Mouse (Mus musculus) cerebellum, adult (tissue): ENCODE data around the gene Slit3.

Experiments used
- ATAC-seq: cut with Nextera tagmentation; 2 replicates; pipeline ENCODE4 v1.9.2; 2017; ENCODE audit warnings: mild to moderate bottlenecking, moderate library complexity, mixed read lengths; ENCODE audit not compliant: insufficient number of reproducible peaks, low FRiP score, low TSS enrichment

Slit3 gene

GRCm38 (mm10) chr11:35655836-35656235 is 534.8 kb downstream of the Slit3 start:
- ATAC-seq: no peak

- ATAC-seq: no peak
Observed at GRCm38 (mm10) chr11:35657582-35657981, 536.6 kb downstream of the Slit3 start.

- no peak for ATAC-seq
Observed at GRCm38 (mm10) chr11:35660967-35661366, 539.9 kb downstream of the Slit3 start.

- no peak for ATAC-seq
Observed at GRCm38 (mm10) chr11:35662945-35663344, 541.9 kb downstream of the Slit3 start.

DNA sequence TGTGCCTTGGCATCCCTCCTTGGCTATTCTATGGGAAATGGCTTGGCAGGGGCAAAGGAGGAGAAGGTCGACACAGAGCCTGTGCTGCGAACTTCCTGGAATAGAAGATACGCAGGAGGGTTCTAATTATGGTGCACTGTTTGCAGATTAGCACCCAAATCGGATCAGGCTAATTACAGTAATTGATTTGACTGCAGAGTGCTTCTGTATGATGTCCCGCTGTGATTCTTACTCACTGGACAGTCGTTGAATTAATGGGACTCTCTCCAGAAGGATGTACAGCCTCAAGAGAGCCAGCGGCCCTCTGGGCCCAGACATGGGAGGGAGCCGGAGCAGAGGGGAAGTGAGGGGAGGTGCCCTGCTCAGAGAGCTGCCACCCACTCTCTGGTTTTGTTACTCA is 542.6 kb downstream of the Slit3 start:
- ATAC-seq: no peak

DNA sequence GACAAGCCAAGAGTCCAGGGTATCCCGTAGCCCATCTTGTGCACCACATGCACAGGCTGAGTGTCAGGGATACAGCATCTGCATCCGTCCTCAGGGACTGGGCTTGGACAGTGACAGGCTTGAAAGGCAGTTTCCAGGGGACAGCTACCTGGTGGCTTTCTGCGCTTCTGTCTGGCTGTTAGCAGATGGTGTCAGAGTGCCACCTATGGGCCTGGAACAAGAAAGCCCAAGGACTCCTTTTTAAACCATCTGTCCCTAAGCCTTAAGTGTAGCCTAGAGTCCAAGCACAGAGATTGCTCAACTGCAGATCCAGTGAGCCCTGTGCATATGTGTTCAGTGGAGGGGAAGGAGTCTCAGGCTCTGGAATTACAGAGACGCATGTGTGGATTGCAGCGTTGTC is 544.0 kb downstream of the Slit3 start:
- peak; percentile 60 for ATAC-seq

GRCm38 (mm10) chr11:35667428-35667827 is 546.4 kb downstream of the Slit3 start:
- ATAC-seq: no peak

- ATAC-seq: 0 out of 2 replicates have a peak, but pooled peaks have one; percentile 43
Observed at GRCm38 (mm10) chr11:35668138-35668537, 547.1 kb downstream of the Slit3 start.

- ATAC-seq: peak; percentile 75
Observed at GRCm38 (mm10) chr11:35668750-35669149, 547.7 kb downstream of the Slit3 start.

DNA sequence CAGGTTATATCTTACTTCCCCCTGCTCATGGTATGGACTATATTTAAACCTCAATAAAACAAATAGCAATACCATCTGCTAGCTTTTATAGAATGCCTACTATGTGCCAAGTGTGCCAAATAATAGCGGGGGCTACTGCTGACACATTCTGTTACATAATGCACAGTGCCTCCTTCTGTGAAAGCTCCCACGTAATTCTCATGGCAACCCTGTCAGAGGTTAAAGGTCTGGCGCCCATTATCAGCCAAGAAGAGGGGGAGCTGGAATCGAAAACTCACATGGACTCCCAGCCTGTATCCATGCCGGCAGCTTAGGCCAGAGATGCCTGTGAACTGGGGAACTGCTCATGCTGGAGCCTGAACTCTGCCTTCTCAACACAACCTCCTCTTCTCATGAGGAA is 548.5 kb downstream of the Slit3 start:
- no peak for ATAC-seq

- ATAC-seq: no peak
Observed at GRCm38 (mm10) chr11:35670181-35670580, 549.2 kb downstream of the Slit3 start.

DNA sequence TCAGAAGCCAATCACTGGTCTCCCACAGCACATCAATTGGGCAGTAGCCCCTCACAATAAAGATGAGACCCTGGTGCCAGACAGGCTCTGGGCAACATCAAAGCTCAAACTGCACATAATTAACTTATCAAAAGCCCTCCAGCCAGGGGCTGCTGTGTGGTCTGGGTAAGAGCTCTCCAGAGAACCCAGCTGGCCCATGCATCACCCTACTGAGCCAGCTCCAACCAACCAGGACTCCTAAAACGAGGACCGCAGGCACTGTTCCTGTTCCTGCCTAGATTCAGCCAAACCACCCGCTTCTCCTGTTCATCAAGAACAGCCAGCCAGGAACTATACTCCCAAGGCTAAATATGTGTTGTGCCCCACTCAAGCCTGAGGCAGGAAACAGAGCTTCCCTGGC is 549.7 kb downstream of the Slit3 start:
- no peak for ATAC-seq

GRCm38 (mm10) chr11:35673050-35673449 is 552.0 kb downstream of the Slit3 start:
- ATAC-seq: no peak

DNA sequence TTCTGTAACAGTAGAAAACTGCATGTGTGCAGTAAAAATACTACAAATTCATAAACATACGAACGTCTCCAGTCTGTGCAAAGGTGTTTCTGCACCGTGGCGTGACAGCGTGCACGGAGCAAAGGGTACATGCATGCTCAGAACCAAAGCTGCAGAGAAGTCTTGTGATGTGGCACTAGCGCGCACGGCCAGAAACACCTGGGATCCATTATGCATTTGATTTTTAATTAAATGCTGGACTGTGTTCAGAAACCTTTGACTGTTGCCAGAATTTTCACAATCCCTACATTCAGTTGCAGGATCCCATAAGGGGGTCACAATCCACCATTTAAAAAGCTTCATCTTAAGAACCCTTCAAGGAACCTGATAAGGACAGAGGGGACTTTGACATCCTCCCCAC is 553.2 kb downstream of the Slit3 start:
- no peak for ATAC-seq

- ATAC-seq: no peak
Observed at GRCm38 (mm10) chr11:35676744-35677143, 555.7 kb downstream of the Slit3 start.

DNA sequence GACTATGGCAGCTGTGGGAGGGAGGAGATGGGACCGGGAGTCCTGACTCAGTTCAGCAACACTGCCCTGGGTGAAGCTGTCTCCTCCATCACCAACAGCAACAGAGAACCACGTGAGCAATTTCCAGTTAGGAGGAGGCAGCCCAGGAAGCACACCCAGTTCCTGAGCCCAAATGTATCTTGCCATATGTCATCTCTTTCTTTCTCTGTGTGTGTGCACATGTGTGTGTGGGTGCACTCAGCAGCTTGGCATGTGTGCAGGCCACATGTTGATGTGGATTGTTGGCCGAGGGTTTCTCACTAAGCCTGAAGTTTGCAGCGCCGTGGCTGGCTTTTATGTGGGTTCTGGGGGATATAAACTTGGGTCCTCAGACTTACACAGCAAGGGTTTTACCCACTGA is 559.0 kb downstream of the Slit3 start:
- no peak for ATAC-seq

DNA sequence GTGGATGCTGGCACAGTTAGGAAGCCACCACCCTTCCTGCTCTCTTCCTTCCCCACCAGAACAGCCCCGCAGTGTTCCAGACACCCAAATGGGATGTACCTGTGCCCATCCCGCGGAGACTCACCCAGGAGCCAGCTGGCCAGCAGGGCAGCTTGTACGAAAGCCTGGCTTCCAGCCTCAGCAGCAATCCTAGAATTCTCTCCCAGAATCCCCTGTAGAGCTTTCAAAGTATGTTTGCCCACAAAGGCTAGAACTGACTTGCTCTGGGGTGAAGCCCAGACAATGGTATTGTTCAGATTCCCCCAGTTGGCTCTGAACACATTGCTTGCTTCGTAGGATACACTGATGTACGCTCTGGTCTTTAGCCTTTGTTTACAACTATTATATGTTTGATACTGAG is 566.3 kb downstream of the Slit3 start:
- ATAC-seq: no peak

- ATAC-seq: no peak
Observed at GRCm38 (mm10) chr11:35690515-35691281, 569.7 kb downstream of the Slit3 start.

DNA sequence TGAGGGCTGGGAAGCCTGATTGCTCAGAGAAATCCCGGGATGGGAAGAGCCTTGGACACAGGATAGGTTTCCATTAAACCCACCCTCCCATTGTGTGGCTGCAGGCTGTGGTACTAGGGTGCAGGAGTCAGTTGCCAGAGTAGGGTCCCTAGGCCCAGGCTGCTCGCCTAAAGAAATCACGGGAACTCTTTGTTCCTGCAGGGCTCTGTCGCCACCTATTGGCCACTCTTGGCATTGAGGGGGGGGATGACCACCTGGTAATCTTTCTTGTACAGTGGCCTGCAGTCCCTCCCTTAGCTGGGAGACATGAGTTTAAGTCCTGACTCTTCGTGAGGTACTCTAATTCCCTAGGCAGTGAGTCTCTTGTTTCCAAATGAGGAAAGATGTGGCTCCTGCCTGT is 572.1 kb downstream of the Slit3 start:
- ATAC-seq: no peak

GRCm38 (mm10) chr11:35693625-35694024 is 572.6 kb downstream of the Slit3 start:
- ATAC-seq: no peak

DNA sequence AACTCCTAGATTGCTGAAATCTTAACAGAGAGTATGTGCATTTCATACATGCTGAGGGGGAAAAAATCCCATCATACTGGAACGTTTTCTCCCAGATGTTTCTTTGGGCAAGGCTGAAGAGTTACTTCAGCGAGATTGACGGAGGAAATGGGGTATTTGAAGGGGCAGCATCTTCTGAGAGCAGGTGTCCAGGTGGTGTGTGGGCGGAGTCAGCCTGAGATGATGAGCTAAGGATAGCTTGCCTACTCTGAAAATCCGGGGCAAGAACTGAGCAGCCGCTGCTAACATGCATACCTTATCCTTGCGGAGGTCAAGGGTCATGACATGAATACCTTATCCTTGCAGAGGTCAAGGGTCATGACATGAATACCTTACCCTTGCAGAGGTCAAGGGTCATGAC is 576.5 kb downstream of the Slit3 start:
- ATAC-seq: no peak

- no peak for ATAC-seq
Observed at GRCm38 (mm10) chr11:35698901-35699300, 577.9 kb downstream of the Slit3 start.
